9 mouse cellular contexts compared by ENCODE assay signal in genomic region chr6:121151732-121152131, GRCm38 (mm10). TPM values are rescaled to one million over a fixed set of nuclear protein-coding genes. Genes with fewer than 3 reads are reported as not detected.
DNase-seq lines count a peak whose midpoint lies in the region; ATAC-seq lines count a peak whose summit lies in the region.
"Had no signal": no experiment of that assay in that cellular context is flagged by ENCODE, and none has a peak within 500 bp of the region (broad histone marks: within the 10 kb centered on the region; RNA-seq: fewer than 3 reads in every experiment).

No protein-coding gene starts in this region.

- WGBS in liver, embryonic 15.5 days (ENCODE audit: insufficient replicate concordance) = 54% methylated on average over 6 of the region's 6 CpGs

- H3K27ac ChIP-seq in liver, embryonic 15.5 days (replicated peaks) = no peak overlapping the region
- H3K27ac ChIP-seq: neural tube, embryonic 12.5 days had no signal

- intact Hi-C loops in heart, postnatal 10 days (cut with DNase I) = no loop called here

- H3K4me3 ChIP-seq in liver, embryonic 15.5 days (replicated peaks) = no peak overlapping the region
- H3K4me3 ChIP-seq: neural tube, embryonic 12.5 days had no signal

- H3K9ac ChIP-seq in liver, embryonic 15.5 days = no peak overlapping the region
- H3K9ac ChIP-seq: neural tube, embryonic 12.5 days had no signal

- DNase-seq in MN1 (ENCODE audit: low spot score) = peak; percentile 70
- DNase-seq in adrenal gland, postnatal 10 days = peak; percentile 93
- DNase-seq in heart, postnatal 10 days = peak; percentile 84 to 87
- DNase-seq in frontal cortex, postnatal 10 days (ENCODE audit: low spot score in 2 of 2) = no peak
- no peak for DNase-seq in layer of hippocampus, adult 9-10 months (ENCODE audit: low spot score)
- DNase-seq in T-cell, adult 2 months (ENCODE audit: low spot score) = no peak

- H3K4me1 ChIP-seq in liver, embryonic 15.5 days (replicated peaks) = no peaks in the 10 kb centered on the region; the same call in 1 of the 2 replicates
- H3K4me1 ChIP-seq: neural tube, embryonic 12.5 days had no signal

- no peak overlapping the region for H3K4me2 ChIP-seq in liver, embryonic 15.5 days
- H3K4me2 ChIP-seq: neural tube, embryonic 12.5 days had no signal

- H3K9me3 ChIP-seq in liver, embryonic 15.5 days (replicated peaks) = no peaks in the 10 kb centered on the region
- H3K9me3 ChIP-seq: neural tube, embryonic 12.5 days had no signal

- H3K36me3 ChIP-seq in liver, embryonic 15.5 days (replicated peaks) = no peaks in the 10 kb centered on the region
- H3K36me3 ChIP-seq: neural tube, embryonic 12.5 days had no signal

- ATAC-seq in liver, embryonic 15.5 days (ENCODE audit: insufficient read depth) = peak; percentile 77
- ATAC-seq in megakaryocyte progenitor cell, adult 5-6 weeks (replicated peaks; ENCODE audit: poor library complexity) = no peak

- H3K27me3 ChIP-seq in liver, embryonic 15.5 days = peaks cover 5% of the 10 kb centered on the region; the same call in 1 of the 2 replicates
- H3K27me3 ChIP-seq: neural tube, embryonic 12.5 days had no signal

RNA-seq across cellular contexts. Expression of gene Mical3, which starts 20.9 kb away (rescaled TPM):
- 10 to 100 TPM; 43.0 to 75.5 TPM for total RNA-seq in adrenal gland, postnatal 10 days (2021)
- 100 to 1,000 TPM; 137 to 148 TPM for total RNA-seq in heart, postnatal 10 days (2021)
- 8.7 and 11.5 TPM in 2 replicates for polyA plus RNA-seq in liver, embryonic 15.5 days (2015; fragmentation: Nextera tagmentation; extraction: Ambion mirVana)
- 11.3 and 16.1 TPM in 2 replicates for total RNA-seq in megakaryocyte progenitor cell, adult 5-6 weeks (2015)
- 7.4 and 8.3 TPM in 2 replicates for total RNA-seq in megakaryocyte progenitor cell, adult 5-6 weeks (2017)

RNA-seq across cellular contexts. Expression of gene Pex26, which starts 31.7 kb away (rescaled TPM):
- 10 to 100 TPM; 10.5 to 11.1 TPM for total RNA-seq in adrenal gland, postnatal 10 days (2021)
- 10 to 100 TPM in 1 of 2 experiments, 1 to 10 TPM in 1; 7.3 to 11.2 TPM for total RNA-seq in heart, postnatal 10 days (2021)
- 4.4 and 5.6 TPM in 2 replicates for polyA plus RNA-seq in liver, embryonic 15.5 days (2015; fragmentation: Nextera tagmentation; extraction: Ambion mirVana)
- total RNA-seq in megakaryocyte progenitor cell, adult 5-6 weeks (2015) = 5.3 and 8.0 TPM in 2 replicates
- total RNA-seq in megakaryocyte progenitor cell, adult 5-6 weeks (2017) = 6.7 and 7.9 TPM in 2 replicates

RNA-seq across cellular contexts. Expression of gene Tuba8, which starts 58.8 kb away (rescaled TPM):
- 10 to 100 TPM; 11.3 to 19.1 TPM for total RNA-seq in adrenal gland, postnatal 10 days (2021)
- 10 to 100 TPM; 78.2 to 86.1 TPM for total RNA-seq in heart, postnatal 10 days (2021)
- 5.4 and 6.1 TPM in 2 replicates for polyA plus RNA-seq in liver, embryonic 15.5 days (2015; fragmentation: Nextera tagmentation; extraction: Ambion mirVana)
- 27.2 and 30.4 TPM in 2 replicates for total RNA-seq in megakaryocyte progenitor cell, adult 5-6 weeks (2015)
- 27.2 and 29.2 TPM in 2 replicates for total RNA-seq in megakaryocyte progenitor cell, adult 5-6 weeks (2017)

Comparison
In these comparisons a context has a peak if more than half of its experiments do, and no peak if none do; other contexts are left out.
1. DNase-seq: peak in MN1 (single experiment), adrenal gland, postnatal 10 days (single experiment) and heart, postnatal 10 days (2 of 2); none in frontal cortex, postnatal 10 days (0 of 2), layer of hippocampus, adult 9-10 months (single experiment) and T-cell, adult 2 months (single experiment).